Mouse (Mus musculus) myocyte (in vitro differentiated cells): ENCODE data around the gene Smyd1. TPM values are rescaled to one million over a fixed set of nuclear protein-coding genes. Genes with fewer than 3 reads are reported as not detected.

Source experiments
- H3K27me3 ChIP-seq: one replicate; pipeline ENCODE4 v1.6.1; 2011; ENCODE audit not compliant: control insufficient read depth, insufficient read depth, insufficient read length
- H3K36me3 ChIP-seq: one replicate; pipeline ENCODE4 v1.6.1; 2011; ENCODE audit not compliant: control insufficient read depth, insufficient read depth
- H3K4me2 ChIP-seq: one replicate; pipeline ENCODE4 v1.6.1; 2011; ENCODE audit warnings: low read depth, control low read depth
- H3K4me3 ChIP-seq: one replicate; pipeline ENCODE4 v1.5.1; 2011; ENCODE audit warnings: mild to moderate bottlenecking, control low read depth, moderate library complexity
- H3K79me2 ChIP-seq: one replicate; pipeline ENCODE4 v1.6.1; 2011; ENCODE audit not compliant: control insufficient read depth, insufficient read depth
- H3ac ChIP-seq: one replicate; pipeline ENCODE4 v1.6.1; 2011; ENCODE audit not compliant: control insufficient read depth, insufficient read length
- CEBPB ChIP-seq: IDR thresholded peaks from 2 replicates; pipeline ENCODE4 v1.6.1; 2011; ENCODE audit warnings: mild to moderate bottlenecking, moderate library complexity; ENCODE audit not compliant: poor library complexity, insufficient read depth, severe bottlenecking
- E2F4 ChIP-seq: IDR thresholded peaks from one replicate; pipeline ENCODE4 v1.6.1; 2011; ENCODE audit warnings: mild to moderate bottlenecking, control low read depth, moderate library complexity; ENCODE audit not compliant: insufficient read depth
- MAX ChIP-seq: IDR thresholded peaks from one replicate; pipeline ENCODE4 v1.6.1; 2011; ENCODE audit warnings: low read depth, mild to moderate bottlenecking, control low read depth
- MYOD1 ChIP-seq, 3 experiments: IDR thresholded peaks; one replicate each; pipeline ENCODE4 v1.6.1; 2011; ENCODE audit warnings: control low read depth in 2 of 3, low read depth in 2 of 3, mild to moderate bottlenecking in 2 of 3, moderate library complexity in 1 of 3; ENCODE audit not compliant: insufficient read length in 2 of 3, control insufficient read depth in 1 of 3
- MYOG ChIP-seq, 3 experiments: IDR thresholded peaks; one replicate each; pipeline ENCODE4 v1.6.1; 2011; ENCODE audit warnings: control low read depth in 2 of 3, low read depth in 2 of 3, mild to moderate bottlenecking in 2 of 3; ENCODE audit not compliant: insufficient read length in 2 of 3, control insufficient read depth in 1 of 3, insufficient read depth in 1 of 3
- POLR2A ChIP-seq: IDR thresholded peaks from one replicate; pipeline ENCODE4 v1.6.1; 2011; ENCODE audit warnings: low read depth, mild to moderate bottlenecking, control low read depth, moderate library complexity; ENCODE audit not compliant: insufficient read length
- POLR2AphosphoS2 ChIP-seq: IDR thresholded peaks from one replicate; pipeline ENCODE4 v1.6.1; 2011; ENCODE audit warnings: low read depth, control low read depth; ENCODE audit not compliant: insufficient read length
- REST ChIP-seq: IDR thresholded peaks from one replicate; pipeline ENCODE4 v1.6.1; 2011; ENCODE audit warnings: mild to moderate bottlenecking, control low read depth, moderate library complexity; ENCODE audit not compliant: insufficient read depth, insufficient read length
- SRF ChIP-seq: IDR thresholded peaks from one replicate; pipeline ENCODE4 v1.6.1; 2011; ENCODE audit warnings: low read depth; ENCODE audit not compliant: control insufficient read depth, insufficient read length
- TCF12 ChIP-seq: IDR thresholded peaks from one replicate; pipeline ENCODE4 v1.6.1; 2011; ENCODE audit warnings: mild to moderate bottlenecking, control low read depth; ENCODE audit not compliant: poor library complexity, insufficient read depth, severe bottlenecking
- TCF3 ChIP-seq: IDR thresholded peaks from one replicate; pipeline ENCODE4 v1.6.1; 2011; ENCODE audit warnings: low read depth, control low read depth; ENCODE audit not compliant: insufficient read length
- USF1 ChIP-seq: IDR thresholded peaks from one replicate; pipeline ENCODE4 v1.6.1; 2011; ENCODE audit warnings: low read depth, mild to moderate bottlenecking, control low read depth, moderate library complexity
- polyA plus RNA-seq: library from polyadenylated mRNA; unstranded; fragments of >200 nt; fragmentation: generic; extraction: Trizol; gene quantifications from one replicate; pipeline ENCODE4 v1.2.1, GENCODE M21; 2012; ENCODE audit warnings: missing spikeins

Smyd1 gene
- polyA plus RNA-seq, 1 experiment = 141 TPM

DNA sequence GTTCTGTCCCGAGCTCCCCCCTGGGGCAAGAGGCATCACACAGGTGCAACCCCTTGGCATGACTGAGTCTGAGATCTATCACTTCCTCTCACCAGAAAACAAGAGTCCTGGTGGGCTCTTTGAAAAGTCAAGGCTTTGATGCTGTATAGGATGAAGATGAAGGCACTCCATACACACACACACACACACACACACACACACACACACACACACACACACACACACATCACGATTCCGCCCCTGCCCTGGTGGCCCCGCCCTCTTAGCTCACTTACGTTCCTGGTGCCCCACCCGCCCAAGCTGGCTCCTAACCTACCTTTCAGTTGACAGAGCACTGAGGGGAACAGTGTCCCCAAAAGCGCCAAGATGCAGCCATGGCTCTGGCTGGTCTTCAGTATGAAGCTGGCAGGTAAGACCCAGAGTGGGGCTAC lies 473 bp upstream of the Smyd1 start, which contains the start of gene Cd8b1:
Cd8b1 (plus strand) TSS at position 298 of the 431 bp plus-strand sequence.
- H3K27me3 ChIP-seq = no peaks in the 10 kb centered on the region
- H3ac ChIP-seq = no peak within 1 kb of the TSS
- H3K36me3 ChIP-seq = no peaks in the 10 kb centered on the region
- no peaks in the 10 kb centered on the region for H3K79me2 ChIP-seq
- no peak within 1 kb of the TSS for H3K4me2 ChIP-seq
- TF ChIP-seq TCF3 (no peak), POLR2AphosphoS2 (no peak), USF1 (no peak), REST (no peak), POLR2A (no peak), TCF12 (no peak), MAX (no peak), SRF (no peak), E2F4 (no peak), MYOG (IDR thresholded peaks at IDR 0.05; ENCODE audit: control insufficient read depth in 1 of 3, insufficient read depth in 1 of 3, insufficient read length in 2 of 3, low read depth in 2 of 3) (no peak), CEBPB (no peak), MYOD1 (IDR thresholded peaks at IDR 0.05; ENCODE audit: control insufficient read depth in 1 of 3, insufficient read length in 2 of 3, low read depth in 2 of 3) (no peak)
- no peak within 1 kb of the TSS for H3K4me3 ChIP-seq

DNA sequence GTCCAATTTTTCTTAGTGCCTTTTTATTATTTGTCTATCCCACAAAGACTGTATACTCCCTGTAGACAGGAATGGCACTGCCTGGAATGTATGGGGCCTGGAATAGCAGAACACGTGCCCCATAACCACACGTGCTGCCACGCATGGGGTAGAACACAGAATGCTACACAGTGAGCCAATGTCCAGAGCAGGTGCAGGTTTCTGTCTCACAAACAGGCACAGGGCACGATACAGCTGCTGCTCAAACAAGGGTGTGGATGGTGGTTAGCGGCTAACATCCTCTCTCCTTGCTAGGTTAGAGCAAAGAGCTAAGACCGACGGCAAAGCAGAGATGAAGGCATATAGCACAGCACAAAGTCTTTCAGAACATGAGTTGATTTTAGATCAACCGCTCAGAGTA lies 14.5 kb downstream of the Smyd1 start:
- Histone ChIP-seq H3K4me2 (no peak overlapping the region), H3ac (no peak overlapping the region), H3K79me2 (no peaks in the 10 kb centered on the region), H3K27me3 (peaks cover 8% of the 10 kb centered on the region), H3K4me3 (no peak overlapping the region), H3K36me3 (no peaks in the 10 kb centered on the region)
- TF ChIP-seq TCF3 (peak; percentile 26), MYOD1 (IDR thresholded peaks at IDR 0.05; ENCODE audit: control insufficient read depth in 1 of 3, insufficient read length in 2 of 3, low read depth in 2 of 3) (peak in 2 of 3 experiments; percentile 51 to 64), CEBPB (no peak), MYOG (IDR thresholded peaks at IDR 0.05; ENCODE audit: control insufficient read depth in 1 of 3, insufficient read depth in 1 of 3, insufficient read length in 2 of 3, low read depth in 2 of 3) (peak in 2 of 3 experiments; percentile 41 to 84)

GRCm38 (mm10) chr6:71302097-71302731 lies 19.8 kb downstream of the Smyd1 start:
- Histone ChIP-seq H3ac (no peak overlapping the region), H3K4me2 (no peak overlapping the region), H3K27me3 (peaks cover 20% of the 10 kb centered on the region), H3K79me2 (no peaks in the 10 kb centered on the region), H3K4me3 (no peak overlapping the region), H3K36me3 (no peaks in the 10 kb centered on the region)
- no peak for TF ChIP-seq TCF12
- no peak for TF ChIP-seq MYOD1 (IDR thresholded peaks at IDR 0.05; ENCODE audit: control insufficient read depth in 1 of 3, insufficient read length in 2 of 3, low read depth in 2 of 3)
- TF ChIP-seq USF1 = no peak
- no peak for TF ChIP-seq POLR2A
- no peak for TF ChIP-seq CEBPB
- no peak for TF ChIP-seq MAX
- no peak for TF ChIP-seq TCF3
- TF ChIP-seq E2F4 = no peak
- no peak for TF ChIP-seq SRF
- TF ChIP-seq REST = no peak
- no peak for TF ChIP-seq MYOG (IDR thresholded peaks at IDR 0.05; ENCODE audit: control insufficient read depth in 1 of 3, insufficient read depth in 1 of 3, insufficient read length in 2 of 3, low read depth in 2 of 3)

- H3ac ChIP-seq = no peak overlapping the region
- H3K27me3 ChIP-seq = peaks cover 20% of the 10 kb centered on the region
- no peak overlapping the region for H3K4me3 ChIP-seq
- no peaks in the 10 kb centered on the region for H3K79me2 ChIP-seq
- H3K36me3 ChIP-seq = no peaks in the 10 kb centered on the region
- no peak overlapping the region for H3K4me2 ChIP-seq
- TF ChIP-seq REST = no peak
- no peak for TF ChIP-seq E2F4
- no peak for TF ChIP-seq MYOD1 (IDR thresholded peaks at IDR 0.05; ENCODE audit: control insufficient read depth in 1 of 3, insufficient read length in 2 of 3, low read depth in 2 of 3)
- no peak for TF ChIP-seq MYOG (IDR thresholded peaks at IDR 0.05; ENCODE audit: control insufficient read depth in 1 of 3, insufficient read depth in 1 of 3, insufficient read length in 2 of 3, low read depth in 2 of 3)
- TF ChIP-seq POLR2AphosphoS2 = no peak
- no peak for TF ChIP-seq CEBPB
- no peak for TF ChIP-seq POLR2A
- TF ChIP-seq SRF = no peak
- TF ChIP-seq MAX = no peak
- no peak for TF ChIP-seq USF1
- TF ChIP-seq TCF12 = no peak
- no peak for TF ChIP-seq TCF3
These were observed 23.3 kb downstream of the Smyd1 start for GRCm38 (mm10) chr6:71298751-71299150.

- Histone ChIP-seq H3K4me2 (no peak overlapping the region), H3K79me2 (no peaks in the 10 kb centered on the region), H3K27me3 (peaks cover 14% of the 10 kb centered on the region), H3ac (no peak overlapping the region), H3K4me3 (no peak overlapping the region), H3K36me3 (no peaks in the 10 kb centered on the region)
- TF ChIP-seq CEBPB (no peak), SRF (no peak)
These were observed 24.0 kb downstream of the Smyd1 start for GRCm38 (mm10) chr6:71298051-71298450.
